Mouse (Mus musculus) heart, postnatal 0 days (tissue): ENCODE measurements around the gene Mgst1. TPM values are rescaled to one million over a fixed set of nuclear protein-coding genes. Genes with fewer than 3 reads are reported as not detected.

ENCODE experiments used
- ATAC-seq: fragments of 200-750 bp; cut with Nextera tagmentation; 2 replicates; pipeline ENCODE4 v1.8.0; 2017; ENCODE audit warnings: low read depth, moderate number of reproducible peaks, moderate library complexity; ENCODE audit not compliant: insufficient read depth
- DNase-seq: peaks from one replicate; pipeline ENCODE4 v3.0.0-alpha.2; 2016; ENCODE audit warnings: low spot score
- H3K27ac ChIP-seq: fragments of 300-500 bp; sonication (generic); 2 replicates; pipeline ENCODE4 v1.5.1; 2014; ENCODE audit warnings: low read depth, mild to moderate bottlenecking
- H3K27me3 ChIP-seq: fragments of 300-500 bp; sonication (generic); 2 replicates; pipeline ENCODE4 v1.6.1; 2014; ENCODE audit warnings: low read length, mixed read lengths; ENCODE audit not compliant: control insufficient read depth, insufficient read depth
- H3K36me3 ChIP-seq: fragments of 300-500 bp; sonication (generic); replicated peaks from 2 replicates; pipeline ENCODE4 v1.6.1; 2014; ENCODE audit warnings: low read length, mixed read lengths; ENCODE audit not compliant: control insufficient read depth, insufficient read depth
- H3K4me1 ChIP-seq: fragments of 300-500 bp; sonication (generic); 2 replicates; pipeline ENCODE4 v1.6.1; 2014; ENCODE audit warnings: antibody characterized with exemption; ENCODE audit not compliant: control insufficient read depth, insufficient read depth
- H3K4me2 ChIP-seq: fragments of 300-500 bp; sonication (generic); 2 replicates; pipeline ENCODE4 v1.6.1; 2014; ENCODE audit warnings: low read depth, mild to moderate bottlenecking, low read length, moderate library complexity
- H3K4me3 ChIP-seq: fragments of 300-500 bp; sonication (generic); 2 replicates; pipeline ENCODE4 v1.5.1; 2014; ENCODE audit warnings: low read depth, low read length
- H3K9ac ChIP-seq: fragments of 300-500 bp; sonication (generic); replicated peaks from 2 replicates; pipeline ENCODE4 v1.6.1; 2014; ENCODE audit warnings: low read depth, low read length, mixed read lengths
- H3K9me3 ChIP-seq: fragments of 300-500 bp; sonication (generic); replicated peaks from 2 replicates; pipeline ENCODE4 v1.6.1; 2016; ENCODE audit warnings: low read length; ENCODE audit not compliant: control insufficient read depth
- CTCF ChIP-seq: IDR thresholded peaks from 2 replicates; pipeline ENCODE4 v1.5.1; 2016; ENCODE audit warnings: antibody characterized with exemption, control low read depth, low read depth
- EP300 ChIP-seq: IDR thresholded peaks from 2 replicates; pipeline ENCODE4 v1.6.1; 2016; ENCODE audit warnings: antibody characterized with exemption, low read depth
- WGBS: fragments of 180-500 bp; shearing (Covaris S2); extraction: QIAGEN DNeasy Blood & Tissue Kit; methylation state at CpG from one replicate; pipeline ENCODE4 v1.1.7; 2014; 5-methylcytosine and 5-hydroxymethylcytosine counted together
- polyA plus RNA-seq: library from polyadenylated mRNA; unstranded; fragments of >200 nt; fragmentation: Nextera tagmentation; extraction: Ambion mirVana; gene quantifications from 2 replicates; pipeline ENCODE4 v1.2.1, GENCODE M21; 2015
- total RNA-seq: library from RNA; depleted of rRNA; stranded (reverse); fragments of >200 nt; gene quantifications from 2 replicates; pipeline ENCODE4 v1.2.3, GENCODE M21; 2014; ENCODE audit warnings: low replicate concordance; rRNA removed

The Mgst1 gene
- total and polyA plus RNA-seq, 2 experiments from 2014 or later, result 62.2 to 117 TPM

GRCm38 (mm10) chr6:138171480-138172224, 31.5 kb downstream of the Mgst1 start:
- Histone ChIP-seq H3K9me3 (no peaks in the 10 kb centered on the region), H3K27ac (no peak overlapping the region), H3K4me2 (no peak overlapping the region), H3K4me1 (peaks cover 3% of the 10 kb centered on the region; the same call in 1 of the 2 replicates), H3K9ac (no peak overlapping the region), H3K27me3 (no peaks in the 10 kb centered on the region), H3K4me3 (no peak overlapping the region), H3K36me3 (no peaks in the 10 kb centered on the region)
- WGBS, result 51% methylated on average over 15 of the region's 15 CpGs
- peak; percentile 36 for DNase-seq
- ATAC-seq, result peak; percentile 89
- peak; percentile 71 for TF ChIP-seq CTCF
- no peak for TF ChIP-seq EP300

Other genes with a start within 250 kb of the Mgst1 start
- not detected in 2 replicates for gene Slc15a5, start 60.4 kb upstream of the Mgst1 start, total RNA-seq
- 0.15 TPM in 1 of 2 replicates, not detected in the other for gene Slc15a5, start 60.4 kb upstream of the Mgst1 start, polyA plus RNA-seq